Mouse (Mus musculus): ENCODE data around the gene B4galt7.
"Not testable (repeated sequence)": the region's sequence is repeated elsewhere in the genome, so short reads cannot be mapped to it uniquely, and the experiment has no call there.

B4galt7 gene

DNA sequence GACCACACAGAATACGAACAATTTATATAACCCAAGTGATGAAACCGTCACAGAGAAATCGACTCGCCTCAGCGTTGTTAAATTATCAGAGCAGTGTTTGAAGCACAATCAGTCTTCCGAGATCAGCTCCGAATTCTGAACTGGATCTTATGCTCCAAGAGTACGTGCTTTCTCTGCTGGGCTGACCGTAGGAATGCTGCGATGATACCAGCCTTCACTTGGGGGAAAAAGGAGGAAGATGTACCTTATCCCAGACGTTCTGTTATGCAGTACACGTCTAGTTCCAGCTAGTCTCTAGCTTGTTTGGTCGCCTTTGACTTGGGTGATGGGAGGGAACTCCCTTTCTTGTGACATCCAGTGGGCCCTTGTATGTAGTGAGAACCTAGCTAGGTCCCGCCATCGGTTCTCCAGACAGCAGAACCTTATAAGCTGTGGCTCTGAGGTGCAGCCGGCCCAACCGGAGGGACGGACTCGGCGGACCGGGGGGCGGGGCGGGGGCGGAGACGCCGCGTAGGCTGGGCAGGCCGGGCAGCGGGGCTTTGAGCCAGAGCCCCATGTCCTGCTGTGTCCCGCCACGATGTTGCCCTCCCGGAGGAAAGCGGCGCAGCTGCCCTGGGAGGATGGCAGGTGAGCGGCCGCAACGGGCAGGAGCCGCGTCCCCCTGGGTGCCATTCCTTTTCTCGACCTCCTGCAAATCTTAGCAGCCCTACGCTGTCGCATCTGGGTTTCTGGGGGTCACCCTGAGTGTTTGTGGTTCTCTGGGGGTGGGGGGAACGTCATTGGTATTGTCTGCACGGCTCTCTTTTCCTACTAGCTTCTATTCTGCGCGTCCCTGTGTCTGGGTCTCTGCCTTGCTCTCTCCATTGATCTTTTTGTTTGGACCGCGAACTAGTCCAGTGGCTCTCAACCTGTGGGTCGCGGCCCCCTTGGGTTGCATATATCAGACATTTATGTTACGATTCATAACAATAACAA lies at the start of gene B4galt7:
Gene B4galt7 (plus strand): TSS at position 331 of the 975 bp plus-strand sequence.
- peak; percentile 86 for DNase-seq

- DNase-seq: no peak
Measured at GRCm38 (mm10) chr13:55555921-55556320, 43.8 kb upstream of the B4galt7 start.

GRCm38 (mm10) chr13:55557499-55557898 lies 42.2 kb upstream of the B4galt7 start:
- DNase-seq: no peak

GRCm38 (mm10) chr13:55563266-55563879 lies 36.3 kb upstream of the B4galt7 start:
- DNase-seq: no peak

- DNase-seq: no peak
Measured at GRCm38 (mm10) chr13:55567001-55567400, 32.7 kb upstream of the B4galt7 start.

DNA sequence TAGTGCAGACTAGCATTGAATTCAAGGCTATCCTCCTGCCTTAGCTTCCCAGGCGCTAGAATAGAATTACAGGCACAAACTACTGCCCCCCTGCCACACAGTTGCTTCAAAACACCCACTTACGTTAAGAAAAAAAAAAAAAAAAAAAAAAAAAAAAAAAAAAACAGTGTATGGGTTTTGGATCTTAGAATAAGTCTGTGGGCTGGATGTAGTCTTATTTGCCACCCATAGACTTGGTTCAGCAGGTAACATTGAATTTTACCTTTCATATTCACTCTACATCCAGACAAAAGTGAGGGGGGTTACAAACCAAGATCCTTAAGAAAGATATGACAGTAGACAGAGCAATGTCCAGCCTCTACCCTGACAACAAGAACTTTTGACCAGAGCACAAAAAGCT lies 31.7 kb upstream of the B4galt7 start:
- no peak for DNase-seq

- DNase-seq: not testable (repeated sequence)
Measured at GRCm38 (mm10) chr13:55568524-55568923, 31.2 kb upstream of the B4galt7 start.

DNA sequence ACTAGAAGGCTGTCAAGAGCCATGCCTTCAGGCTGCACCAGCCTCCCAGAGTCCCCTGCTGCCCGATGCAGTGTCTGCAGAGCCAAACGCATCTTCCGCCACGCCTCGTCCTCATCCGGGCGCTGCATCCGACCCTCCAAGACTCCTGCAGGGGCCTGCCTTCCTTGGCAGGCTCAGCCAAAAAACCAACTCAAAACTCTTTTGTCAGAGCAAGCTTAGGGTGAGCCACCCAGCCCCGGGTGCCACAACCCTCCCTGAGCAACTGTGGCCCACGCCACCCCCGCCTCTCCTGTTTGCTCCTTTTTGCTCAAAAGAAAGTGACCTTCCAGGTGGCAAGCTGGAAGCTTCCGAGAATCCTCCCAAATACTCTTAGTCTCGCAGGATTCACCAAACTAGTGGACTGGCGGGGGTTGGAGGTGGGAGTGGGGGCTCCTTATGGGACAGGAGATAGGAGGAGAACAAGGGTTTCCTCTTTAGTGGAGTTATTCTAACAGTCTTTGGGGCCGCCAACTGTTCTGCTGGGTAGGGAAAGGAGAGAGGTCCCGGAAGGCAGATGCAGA lies 29.9 kb upstream of the B4galt7 start:
- peak; percentile 41 for DNase-seq

DNA sequence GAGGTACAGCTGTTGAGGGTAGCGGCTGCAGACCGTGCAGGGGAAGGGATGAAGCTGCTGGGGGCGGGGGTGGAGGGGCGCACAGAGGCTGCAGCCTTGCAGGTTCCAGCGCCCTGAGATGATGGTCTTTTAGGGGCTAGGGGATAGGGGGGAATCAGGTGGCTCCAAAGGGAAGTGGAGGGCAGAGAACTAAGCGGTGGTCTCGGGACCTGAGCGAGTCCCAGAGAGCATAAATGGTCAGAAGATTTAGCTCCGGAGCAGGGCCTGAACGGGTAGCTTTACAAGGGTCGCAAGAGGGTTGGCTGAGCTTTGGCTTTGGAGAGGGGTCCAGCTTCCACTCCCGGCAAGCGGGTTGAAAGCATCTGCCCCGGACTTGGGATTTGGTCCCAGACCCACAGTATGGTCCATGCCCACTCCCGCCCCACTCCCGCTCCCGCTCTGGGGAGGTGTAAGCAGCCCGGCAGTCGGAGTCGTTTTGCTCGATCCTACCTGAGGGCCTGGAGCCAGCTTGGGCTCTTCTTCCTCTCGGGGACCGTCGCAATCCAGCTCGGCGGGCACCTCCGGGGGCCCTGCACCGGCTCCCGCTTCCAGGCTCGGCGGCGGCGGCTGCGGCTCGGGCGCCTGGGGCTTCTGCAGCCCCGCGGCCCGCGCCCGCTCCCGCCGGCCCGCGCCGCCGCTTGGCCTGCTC lies 29.3 kb upstream of the B4galt7 start:
- peak; percentile 59 for DNase-seq

- DNase-seq: peak; percentile 95
Measured at GRCm38 (mm10) chr13:55571027-55571751, 28.5 kb upstream of the B4galt7 start, which contains the start of gene Fam193b. TSS of gene Fam193b (minus strand) at chr13:55571120.

GRCm38 (mm10) chr13:55571977-55572376 lies 27.7 kb upstream of the B4galt7 start:
- no peak for DNase-seq

DNA sequence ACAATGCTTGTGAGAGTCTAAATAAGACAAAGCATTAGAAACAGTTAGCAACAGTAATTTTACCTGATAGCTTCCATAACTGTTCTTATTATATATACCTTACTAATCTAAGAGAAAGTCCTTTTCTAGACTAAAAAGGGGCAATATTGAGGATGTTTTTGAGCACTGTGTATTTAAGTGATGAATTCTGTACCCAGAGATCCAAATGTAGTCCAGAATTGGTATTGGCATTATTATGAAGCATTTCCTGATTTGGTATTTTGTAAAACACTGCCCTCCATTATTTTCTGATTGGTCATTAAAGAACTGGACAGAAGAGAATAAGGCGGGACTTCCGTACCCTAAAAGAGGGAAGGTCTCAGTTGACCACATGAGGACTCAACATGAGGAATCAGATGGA lies 26.3 kb upstream of the B4galt7 start, which contains the start of gene Tmed9:
Gene Tmed9 (plus strand): TSS at position 301 of the 400 bp plus-strand sequence.
- no peak for DNase-seq

DNA sequence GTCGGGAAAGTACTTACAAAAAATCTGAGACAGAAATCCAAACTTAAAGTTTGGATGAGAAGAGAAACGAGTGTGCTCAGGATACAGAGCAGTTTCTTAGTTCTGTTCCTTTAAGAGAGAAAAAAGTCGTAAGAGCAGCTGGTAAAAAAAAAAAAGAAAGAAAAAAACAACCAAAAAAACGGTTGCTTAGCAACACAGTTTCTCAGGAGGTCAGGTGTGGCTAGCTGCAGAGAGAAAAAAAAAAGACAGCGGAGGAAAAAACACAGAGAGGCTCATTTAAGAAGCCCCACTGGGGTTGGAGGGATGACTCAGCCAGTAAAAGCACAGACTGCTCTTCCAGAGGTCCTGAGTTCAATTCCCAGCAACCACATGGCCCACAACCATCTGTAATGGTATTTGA lies 25.4 kb upstream of the B4galt7 start:
- DNase-seq: no peak

DNA sequence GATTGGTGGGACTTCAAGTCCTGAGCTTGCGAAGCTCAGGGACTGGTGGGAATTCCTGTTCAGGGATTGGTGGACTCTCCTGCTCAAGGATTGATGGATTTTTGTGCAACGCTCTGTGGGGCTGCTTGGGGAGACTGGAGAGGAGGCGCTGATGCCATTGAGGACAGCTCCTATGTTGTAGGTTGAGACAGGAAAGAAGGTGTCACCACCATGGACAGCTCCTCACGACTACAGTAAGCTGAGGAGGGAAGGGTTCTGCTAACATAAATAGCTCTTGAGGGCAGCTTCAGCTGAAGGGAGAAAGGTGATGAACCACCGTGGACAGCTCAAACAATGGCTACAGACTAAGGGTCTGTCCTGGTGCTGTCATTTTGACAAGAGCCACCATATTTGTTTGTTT lies 23.8 kb upstream of the B4galt7 start:
- DNase-seq: no peak

DNA sequence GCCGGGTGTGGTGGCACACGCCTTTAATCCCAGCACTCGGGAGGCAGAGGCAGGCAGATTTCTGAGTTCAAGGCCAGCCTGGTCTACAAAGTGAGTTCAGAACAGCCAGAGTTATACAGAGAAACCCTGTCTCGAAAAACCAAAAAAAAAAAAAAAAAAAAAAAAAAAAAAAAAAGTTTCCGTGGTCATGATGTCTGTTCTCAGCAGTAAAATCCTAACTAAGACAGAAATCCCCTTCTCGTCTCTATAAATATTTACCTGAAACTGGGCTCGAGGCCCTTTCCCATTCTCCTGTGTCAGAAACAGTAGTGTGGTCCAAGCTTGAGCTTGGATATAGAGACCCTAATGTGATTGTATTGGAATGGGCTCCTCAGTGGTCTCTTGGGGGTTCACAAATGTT lies 22.8 kb upstream of the B4galt7 start:
- not testable (repeated sequence) for DNase-seq

DNA sequence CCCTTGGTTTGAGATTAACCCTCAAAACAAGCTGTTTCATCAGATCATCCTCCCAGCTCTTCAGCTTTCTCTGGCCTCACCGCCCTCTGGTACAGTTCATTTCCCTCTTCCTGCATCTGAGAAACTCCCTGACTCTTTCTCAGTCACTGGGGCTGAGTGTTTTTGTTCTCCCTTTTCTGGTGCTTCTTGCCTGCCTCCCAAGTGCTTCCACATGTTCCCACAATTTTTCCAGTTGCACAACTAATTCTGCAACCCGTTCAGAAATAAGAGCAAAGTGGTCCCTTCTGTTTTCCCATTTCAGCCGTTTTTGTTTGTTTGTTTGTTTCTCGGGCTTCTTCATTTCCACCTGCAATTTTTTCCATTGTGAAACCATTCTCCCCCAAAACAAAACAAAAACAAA lies 21.6 kb upstream of the B4galt7 start:
- no peak for DNase-seq

DNA sequence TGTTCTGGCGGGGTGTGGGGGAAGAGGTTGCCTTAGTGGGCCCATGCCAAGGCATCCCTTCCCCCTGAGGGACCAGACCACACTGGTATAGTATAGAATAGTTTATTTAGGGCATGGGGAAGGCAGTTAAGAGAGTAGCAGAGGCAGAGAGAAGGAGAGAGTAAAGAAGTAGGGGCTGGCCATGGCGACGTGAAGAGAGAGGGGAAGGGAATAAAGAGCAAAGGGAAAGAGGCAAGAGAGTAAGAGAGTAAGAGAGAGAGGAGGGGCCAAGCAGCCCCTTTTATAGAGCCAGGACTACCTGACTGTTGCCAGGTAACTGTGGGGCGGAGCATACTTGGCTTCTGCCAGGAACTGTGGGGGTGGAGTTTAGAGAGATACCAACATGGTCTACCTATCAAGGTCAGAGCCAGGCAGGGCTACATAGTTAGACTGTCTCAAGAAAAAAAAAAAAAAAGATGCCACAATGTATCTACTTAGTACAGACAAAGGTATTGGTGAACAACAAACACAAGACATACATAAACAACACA lies 7.7 kb upstream of the B4galt7 start:
- DNase-seq: peak; percentile 58

GRCm38 (mm10) chr13:55592512-55593253 lies 7.0 kb upstream of the B4galt7 start:
- DNase-seq: peak; percentile 96

DNA sequence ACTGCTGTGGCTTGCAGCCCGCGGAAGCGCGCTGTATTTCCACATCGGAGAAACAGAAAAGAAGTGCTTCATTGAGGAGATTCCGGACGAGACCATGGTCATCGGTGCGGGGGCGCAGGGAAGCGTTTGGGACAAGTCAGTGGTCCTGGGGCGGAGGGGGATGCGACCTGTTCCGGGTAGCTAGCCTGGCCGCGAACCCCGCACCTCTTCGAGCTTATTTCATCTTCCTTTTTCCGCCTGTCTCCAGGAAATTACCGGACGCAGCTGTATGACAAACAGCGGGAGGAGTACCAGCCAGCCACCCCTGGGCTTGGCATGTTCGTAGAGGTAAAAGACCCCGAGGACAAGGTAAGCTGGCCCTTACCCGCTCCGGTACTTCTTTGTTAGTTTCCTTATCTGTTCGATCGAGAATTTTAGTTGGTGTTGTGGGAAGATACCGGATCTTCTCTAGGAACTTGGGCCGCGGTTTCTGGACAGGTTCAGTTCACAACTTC lies 6.4 kb upstream of the B4galt7 start:
- DNase-seq: no peak

- peak; percentile 72 for DNase-seq
Measured at GRCm38 (mm10) chr13:55595375-55595774, 4.3 kb upstream of the B4galt7 start.

GRCm38 (mm10) chr13:55596802-55597201 lies 2.9 kb upstream of the B4galt7 start:
- DNase-seq: no peak
